Mouse (Mus musculus) thymus, postnatal 25 days (tissue): ENCODE measurements around the gene Depdc5.

Source experiments
- DNase-seq: peaks from one replicate; pipeline ENCODE4 v3.0.0; 2022

The Depdc5 gene

DNA sequence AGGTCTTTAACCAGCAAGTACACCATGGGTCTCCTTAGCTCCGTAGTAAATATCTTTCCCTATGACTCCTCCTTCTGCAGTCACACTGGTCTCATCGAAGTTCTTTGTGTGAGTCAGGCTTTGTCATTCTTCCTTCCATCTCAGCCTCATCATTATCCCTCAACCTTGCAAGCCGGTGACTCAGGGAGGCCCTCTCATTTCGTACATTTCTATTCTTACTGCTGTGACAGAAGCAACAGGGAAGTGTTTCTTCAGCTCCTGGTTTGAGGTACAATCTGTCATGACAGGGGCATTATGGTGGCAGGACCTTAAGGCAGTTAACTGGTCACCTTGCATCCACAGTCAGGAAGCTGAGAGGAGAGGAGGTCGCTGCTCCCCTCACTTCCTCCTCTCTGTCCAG is 139.3 kb downstream of the Depdc5 start:
- DNase-seq: no peak

- DNase-seq: no peak
Observed at GRCm38 (mm10) chr5:33003500-33003899, 140.0 kb downstream of the Depdc5 start.

DNA sequence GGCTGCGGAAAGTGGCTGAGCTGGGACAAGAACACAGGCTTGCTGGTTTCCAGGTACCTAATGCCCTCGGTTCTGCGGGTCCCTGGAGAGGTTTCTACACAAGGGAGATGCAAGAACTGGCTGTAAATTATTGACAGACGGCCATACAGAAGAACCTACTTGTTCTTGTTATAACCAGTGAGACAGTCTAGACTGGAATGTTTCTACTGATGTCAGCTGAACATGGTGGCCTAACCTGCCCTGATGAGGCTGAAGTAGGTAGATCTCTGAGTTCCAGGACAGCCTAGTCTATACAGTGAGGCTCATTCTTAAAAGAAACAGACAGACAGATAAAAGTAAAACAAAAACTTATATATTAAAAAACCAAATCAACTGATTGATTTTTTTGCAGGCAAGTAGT is 140.6 kb downstream of the Depdc5 start:
- DNase-seq: no peak

DNA sequence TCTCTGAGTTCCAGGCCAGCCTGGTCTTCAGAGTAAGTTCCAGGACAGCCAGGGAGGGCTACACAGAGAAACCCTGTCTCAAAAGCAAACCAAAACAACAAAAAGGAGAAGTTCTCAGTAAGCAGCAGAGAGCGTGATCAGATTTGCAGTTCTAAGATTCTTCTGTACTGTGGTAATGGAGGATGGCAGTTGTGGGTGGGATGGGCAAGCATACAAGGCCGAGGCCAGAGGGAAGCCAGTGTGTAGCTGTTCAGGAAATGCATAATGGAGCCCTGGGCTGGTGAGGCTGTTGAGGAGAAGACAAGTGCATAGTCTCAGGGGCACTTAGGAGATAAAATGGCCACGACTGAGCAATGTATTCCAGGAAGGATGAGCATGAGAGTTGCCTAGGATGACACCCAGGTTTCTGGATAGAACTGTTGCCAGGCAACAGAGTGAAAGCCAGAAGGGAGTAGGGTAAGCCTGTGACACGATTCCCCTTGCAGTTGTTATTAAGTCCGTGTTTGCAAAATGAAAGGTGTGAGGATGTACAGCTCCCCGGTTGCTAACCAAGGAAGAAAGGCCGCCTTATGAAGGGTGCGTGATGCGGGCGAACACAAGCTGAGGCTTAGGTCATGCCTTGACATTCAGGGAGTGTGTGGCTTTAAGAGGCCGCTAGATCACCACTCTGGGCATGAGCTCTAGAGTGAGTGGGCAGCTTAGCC is 142.1 kb downstream of the Depdc5 start:
- DNase-seq: no peak

GRCm38 (mm10) chr5:33006670-33007069 is 143.2 kb downstream of the Depdc5 start:
- no peak for DNase-seq

GRCm38 (mm10) chr5:33007371-33007770 is 143.9 kb downstream of the Depdc5 start:
- DNase-seq: no peak

DNA sequence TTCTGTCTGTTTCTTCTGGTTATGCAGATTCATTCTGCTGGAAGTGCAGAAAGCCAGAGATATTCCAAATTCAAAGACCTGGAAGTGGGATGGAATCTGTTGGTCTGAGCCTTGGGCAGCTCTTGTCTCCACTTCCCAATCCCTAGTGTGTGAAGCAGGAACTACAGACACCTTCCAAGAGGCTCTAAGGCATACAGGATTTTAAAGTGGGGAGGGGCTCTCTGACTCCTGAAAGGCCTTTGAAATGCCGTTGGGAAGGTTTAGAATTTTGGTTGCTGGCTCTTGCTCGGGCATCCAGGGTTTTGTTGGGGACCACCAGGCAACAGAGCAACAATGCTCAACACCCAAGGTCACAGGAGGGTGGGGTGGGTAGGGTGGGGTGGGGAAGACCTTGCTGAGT is 145.8 kb downstream of the Depdc5 start:
- no peak for DNase-seq

- no peak for DNase-seq
Observed at GRCm38 (mm10) chr5:33009818-33010812, 146.6 kb downstream of the Depdc5 start.

DNA sequence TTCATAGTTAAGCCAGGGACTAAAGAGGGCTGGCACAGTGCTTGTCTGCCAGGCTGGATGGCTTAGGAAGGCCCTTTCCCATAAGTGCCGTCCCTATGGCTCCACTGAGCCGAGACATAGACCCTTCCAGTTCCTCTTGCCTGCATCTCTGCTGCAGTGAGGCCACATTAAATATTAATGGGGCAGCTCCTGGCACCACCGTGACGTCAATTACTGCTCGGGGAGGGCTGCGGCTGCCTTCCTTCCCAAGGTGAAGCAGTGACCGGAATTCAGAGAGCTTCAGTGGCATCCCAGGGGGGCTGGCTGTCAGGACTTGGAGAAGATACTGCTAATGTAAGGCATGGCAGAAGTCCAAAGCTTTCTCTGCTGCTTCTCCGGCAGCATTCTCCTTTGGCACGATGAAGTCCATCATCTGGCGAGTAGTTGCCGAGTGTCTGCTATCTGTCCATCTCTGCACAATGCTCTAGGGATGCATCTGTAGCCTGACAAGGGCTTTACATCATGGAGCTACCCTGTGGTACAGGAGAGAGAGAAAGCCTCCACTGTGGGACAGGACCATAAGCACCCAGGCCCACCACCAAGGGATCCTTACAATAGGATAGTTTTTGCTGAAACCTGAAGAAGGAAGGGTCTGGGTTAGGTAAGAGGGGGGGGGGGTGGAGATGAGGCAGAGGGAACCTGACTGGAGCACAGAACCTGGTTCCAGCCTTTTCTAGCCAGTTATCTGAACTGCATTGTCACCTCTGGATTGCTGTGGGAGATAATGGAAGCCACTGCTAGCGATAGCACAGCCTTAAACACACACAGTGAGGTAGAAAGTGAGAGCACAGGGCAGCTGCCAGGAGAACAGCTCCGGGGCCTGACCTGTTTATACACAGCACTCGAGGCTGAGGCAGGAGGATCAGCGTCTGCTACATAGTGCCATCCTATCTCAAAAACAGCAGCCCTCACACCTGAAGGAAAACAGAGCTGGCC is 147.9 kb downstream of the Depdc5 start:
- DNase-seq: no peak

DNA sequence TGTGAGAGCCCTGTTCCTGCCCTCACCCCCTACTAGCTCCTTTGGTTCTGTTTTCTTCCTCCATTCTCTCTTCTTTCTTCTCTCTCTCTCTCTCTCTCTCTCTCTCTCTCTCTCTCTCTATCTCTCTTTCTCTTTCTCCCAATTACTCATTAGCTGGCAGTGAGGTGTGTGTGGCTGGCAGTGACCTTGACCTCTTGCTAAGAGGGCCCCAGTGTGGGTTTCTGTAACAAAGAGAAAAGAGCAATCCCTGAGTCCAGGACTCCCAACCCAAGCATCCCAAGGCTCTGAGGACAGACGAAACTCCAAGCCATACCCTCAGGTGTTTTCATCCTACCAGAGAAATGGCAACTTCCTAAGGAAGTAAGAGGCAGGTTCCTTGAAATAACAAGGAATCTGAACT is 150.6 kb downstream of the Depdc5 start:
- no peak for DNase-seq

GRCm38 (mm10) chr5:33015579-33015978 is 152.1 kb downstream of the Depdc5 start:
- DNase-seq: no peak

- DNase-seq: no peak
Observed at GRCm38 (mm10) chr5:33018189-33018560, 154.7 kb downstream of the Depdc5 start.

GRCm38 (mm10) chr5:33018561-33019425 is 155.3 kb downstream of the Depdc5 start, which contains the start of gene Ywhah:
Gene Ywhah, plus strand, starts transcription at chr5:33018816.
- DNase-seq: peak; percentile 97

DNA sequence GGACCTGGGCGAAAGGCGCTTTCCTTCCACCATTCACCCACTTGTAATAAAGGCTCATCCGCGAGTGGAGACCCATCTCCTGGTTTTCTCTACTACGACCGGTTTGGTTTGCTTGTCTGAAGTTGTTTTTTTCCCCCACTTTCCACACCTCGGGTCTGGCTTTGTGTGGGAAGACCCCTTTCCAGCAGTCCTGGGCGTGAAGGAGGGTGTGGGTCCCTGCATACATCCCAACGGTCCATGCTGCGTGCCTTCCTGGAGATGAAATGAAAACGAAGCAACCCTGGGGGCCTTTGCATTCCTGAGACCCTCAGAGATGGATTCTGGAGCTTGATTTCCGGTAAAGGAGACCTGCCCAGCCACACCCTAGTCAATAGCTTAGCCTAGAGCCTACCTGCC is 155.9 kb downstream of the Depdc5 start:
- DNase-seq: no peak

DNA sequence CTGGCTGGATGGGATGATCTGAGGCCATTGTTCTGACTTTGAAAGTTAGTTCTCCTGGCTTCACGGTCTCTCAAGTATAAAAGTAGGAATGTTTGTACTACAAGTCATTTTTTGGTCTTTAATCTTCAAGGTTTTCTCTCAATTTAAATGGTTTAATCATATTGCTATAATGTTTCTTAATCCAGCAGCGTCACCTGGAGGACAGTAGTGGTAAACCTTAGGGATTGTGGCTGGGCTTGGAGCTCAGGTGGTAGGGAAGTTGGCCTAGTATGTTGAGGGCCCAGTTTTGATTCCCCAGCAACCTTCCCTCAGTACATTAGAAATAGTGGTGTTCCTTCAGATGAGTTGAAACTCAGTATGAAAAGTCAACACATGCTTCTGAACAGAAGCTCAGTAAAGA is 158.1 kb downstream of the Depdc5 start:
- DNase-seq: peak; percentile 52

- no peak for DNase-seq
Observed at GRCm38 (mm10) chr5:33023337-33023736, 159.8 kb downstream of the Depdc5 start.

GRCm38 (mm10) chr5:33024474-33024873 is 161.0 kb downstream of the Depdc5 start:
- no peak for DNase-seq

DNA sequence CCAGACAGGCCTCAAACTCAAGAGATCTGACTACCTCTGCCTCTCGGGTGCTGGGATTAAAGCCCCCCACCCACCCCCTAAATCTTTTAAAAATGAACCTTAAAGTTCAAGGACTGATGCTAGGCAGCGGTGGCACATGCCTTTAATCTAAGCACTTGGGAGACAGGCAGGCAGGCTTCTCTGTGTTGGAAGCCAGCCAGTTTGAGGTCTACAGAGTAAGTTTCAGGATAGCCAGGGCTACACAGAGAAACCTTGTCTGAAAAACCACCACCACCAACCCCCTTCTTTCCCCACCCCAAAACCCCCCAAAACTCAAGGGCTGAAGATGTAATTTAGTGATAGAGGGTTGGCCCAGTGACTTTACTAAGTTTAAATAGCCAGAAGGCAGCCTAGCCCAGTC is 165.2 kb downstream of the Depdc5 start:
- DNase-seq: no peak

DNA sequence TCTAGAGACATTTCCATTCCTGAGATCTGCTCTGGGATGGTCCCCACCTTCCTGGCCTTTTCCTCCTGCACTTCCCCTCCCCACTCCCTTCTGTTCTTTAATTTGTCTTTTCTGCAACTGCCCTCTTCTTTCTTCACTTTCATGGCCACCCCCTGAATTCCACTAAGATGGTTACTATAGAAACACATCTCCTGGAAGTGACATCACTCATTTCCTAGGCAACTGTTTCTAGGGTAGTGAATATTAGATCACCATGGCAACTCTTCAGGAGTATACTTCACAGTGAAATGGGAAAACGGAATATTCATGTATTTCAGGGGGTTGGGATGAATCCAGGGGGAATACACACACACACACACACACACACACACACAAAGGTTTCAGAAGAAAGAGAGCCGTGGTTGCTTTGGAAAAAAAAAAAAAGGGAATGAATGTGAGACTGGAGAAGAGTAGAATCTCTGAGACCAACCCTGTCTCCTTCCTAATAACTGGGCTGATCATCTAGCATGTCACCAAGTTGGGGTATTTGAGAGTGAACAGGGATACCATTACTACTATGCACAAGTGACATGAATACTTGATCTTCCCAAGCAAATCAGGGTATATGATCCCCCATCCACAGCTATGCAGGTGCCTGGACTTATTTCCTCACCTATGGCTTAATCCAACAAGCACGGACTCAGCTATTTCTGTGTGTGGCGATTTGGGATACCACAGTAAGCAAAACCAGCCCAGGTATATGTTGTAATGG is 167.1 kb downstream of the Depdc5 start:
- DNase-seq: no peak

- DNase-seq: no peak
Observed at GRCm38 (mm10) chr5:33032036-33032773, 168.7 kb downstream of the Depdc5 start.
